Comparison of ENCODE assay signal across 14 mouse cellular contexts in the genomic region with DNA sequence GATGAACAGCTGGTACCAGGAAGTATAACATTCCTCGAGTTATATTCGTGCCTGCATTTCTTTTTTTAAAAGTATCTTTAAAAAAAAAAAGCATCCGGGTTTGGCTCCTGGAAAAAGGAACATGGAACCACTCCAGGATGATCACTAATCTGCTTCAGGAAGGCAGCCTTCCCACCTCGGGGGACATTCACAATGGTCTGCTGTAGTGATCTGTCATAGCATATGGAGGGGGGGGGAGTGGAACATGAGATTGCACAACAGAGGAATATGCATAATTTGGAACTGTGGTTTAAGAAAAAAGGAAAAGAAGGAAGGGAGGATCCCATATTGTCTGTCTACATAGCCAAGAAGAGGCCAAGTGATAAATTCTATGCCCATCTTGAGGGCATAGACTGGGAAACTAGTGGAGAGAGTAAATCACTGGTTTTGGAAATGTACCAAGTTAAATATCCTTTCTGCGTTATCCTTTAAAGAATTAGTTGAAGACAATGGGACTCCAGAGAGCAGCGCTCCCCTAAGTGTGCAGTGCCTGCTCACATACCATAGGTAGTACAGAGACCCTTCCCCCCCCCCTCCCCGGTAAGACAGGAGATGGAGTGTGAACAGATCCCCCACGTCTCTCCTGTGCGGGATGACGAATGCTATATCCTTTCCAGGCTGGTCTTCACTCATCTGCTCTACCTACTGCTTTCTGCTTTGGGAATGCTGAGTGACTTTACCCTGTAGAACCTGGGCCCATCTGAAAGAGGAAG.
DNase-seq lines count a peak whose midpoint lies in the region; ATAC-seq lines count a peak whose summit lies in the region.
"Had no signal": no experiment of that assay in that cellular context is flagged by ENCODE, and none has a peak within 500 bp of the region (broad histone marks: within the 10 kb centered on the region; RNA-seq: fewer than 3 reads in every experiment).

No protein-coding gene starts in this region.

- H3K9me3 ChIP-seq in hindbrain, embryonic 11.5 days (ENCODE audit: control insufficient read depth, low read length) = no peaks in the 10 kb centered on the region
- no peaks in the 10 kb centered on the region for H3K9me3 ChIP-seq in hindbrain, embryonic 16.5 days (ENCODE audit: control insufficient read depth, low read length)
- H3K9me3 ChIP-seq: limb, embryonic 15.5 days; neural tube, embryonic 12.5 days had no signal

- no peak overlapping the region for H3K27ac ChIP-seq in hindbrain, embryonic 11.5 days (ENCODE audit: low read depth, low read length)
- H3K27ac ChIP-seq in hindbrain, embryonic 16.5 days (ENCODE audit: low read depth, low read length) = no peak overlapping the region
- H3K27ac ChIP-seq: layer of hippocampus, adult 2 months; limb, embryonic 15.5 days; neural tube, embryonic 12.5 days had no signal

- WGBS in hindbrain, embryonic 11.5 days = 78% methylated on average over 10 of the region's 10 CpGs
- 52% methylated on average over 10 of the region's 10 CpGs for WGBS in hindbrain, embryonic 16.5 days

- no peak for ATAC-seq in cerebellum, adult (ENCODE audit: insufficient number of reproducible peaks, low FRiP score, low TSS enrichment)
- no peak for ATAC-seq in hindbrain, embryonic 11.5 days (ENCODE audit: low FRiP score)
- ATAC-seq in hindbrain, embryonic 16.5 days = no peak; the same call in 1 of the 2 replicates
- no peak for ATAC-seq in erythroid progenitor cell, adult 5-6 weeks (replicated peaks; ENCODE audit: low FRiP score, poor library complexity, severe bottlenecking)

- H3K4me1 ChIP-seq in hindbrain, embryonic 11.5 days (replicated peaks; ENCODE audit: control insufficient read depth, insufficient read depth, low read length) = peaks cover 14% of the 10 kb centered on the region; the same call in 1 of the 2 replicates
- H3K4me1 ChIP-seq in hindbrain, embryonic 16.5 days (ENCODE audit: control insufficient read depth, insufficient read depth, low read depth, low read length) = peaks cover 31% of the 10 kb centered on the region

- peak; percentile 43 to 45 for DNase-seq in cerebellum, postnatal 10 days
- peak; percentile 13 for DNase-seq in hindbrain, embryonic 11.5 days (ENCODE audit: low spot score)
- peak; percentile 39 to 73 for DNase-seq in right cerebral cortex, postnatal 10 days (ENCODE audit: low spot score in 2 of 2)
- DNase-seq in right cerebral cortex, postnatal 4 days = no peak
- no peak for DNase-seq in thymus, postnatal 36 days
- DNase-seq: adrenal gland, adult 8-10 months; cerebellum, adult 2 months; lung, postnatal 36 days had no signal

- no peaks in the 10 kb centered on the region for H3K27me3 ChIP-seq in hindbrain, embryonic 11.5 days (ENCODE audit: control insufficient read depth, insufficient read depth, low read length)
- no peaks in the 10 kb centered on the region for H3K27me3 ChIP-seq in hindbrain, embryonic 16.5 days (replicated peaks; ENCODE audit: control insufficient read depth, insufficient read depth, low read length)
- H3K27me3 ChIP-seq: limb, embryonic 15.5 days; neural tube, embryonic 12.5 days had no signal

- no peak overlapping the region for H3K9ac ChIP-seq in hindbrain, embryonic 11.5 days (ENCODE audit: low read depth, low read length)
- no peak overlapping the region for H3K9ac ChIP-seq in hindbrain, embryonic 16.5 days (ENCODE audit: low read depth, low read length)
- H3K9ac ChIP-seq: limb, embryonic 15.5 days; neural tube, embryonic 12.5 days had no signal

- H3K4me3 ChIP-seq in hindbrain, embryonic 11.5 days (ENCODE audit: low read depth, low read length) = no peak overlapping the region
- no peak overlapping the region for H3K4me3 ChIP-seq in hindbrain, embryonic 16.5 days (ENCODE audit: low read length)
- H3K4me3 ChIP-seq: layer of hippocampus, adult 2 months; limb, embryonic 15.5 days; neural tube, embryonic 12.5 days had no signal

- H3K4me2 ChIP-seq in hindbrain, embryonic 11.5 days (replicated peaks; ENCODE audit: low read depth, low read length) = no peak overlapping the region
- no peak overlapping the region; the same call in 1 of the 2 replicates for H3K4me2 ChIP-seq in hindbrain, embryonic 16.5 days (ENCODE audit: low read length)
- H3K4me2 ChIP-seq: limb, embryonic 15.5 days had no signal

- no peaks in the 10 kb centered on the region for H3K36me3 ChIP-seq in hindbrain, embryonic 11.5 days (ENCODE audit: control insufficient read depth, insufficient read depth, low read length)
- no peaks in the 10 kb centered on the region for H3K36me3 ChIP-seq in hindbrain, embryonic 16.5 days (ENCODE audit: control insufficient read depth, insufficient read depth, low read length)
- H3K36me3 ChIP-seq: limb, embryonic 15.5 days; neural tube, embryonic 12.5 days had no signal

Comparison
In these comparisons a context has a peak if more than half of its experiments do, and no peak if none do; other contexts are left out.
1. DNase-seq: peak in cerebellum, postnatal 10 days (2 of 2), hindbrain, embryonic 11.5 days (single experiment) and right cerebral cortex, postnatal 10 days (2 of 2); none in right cerebral cortex, postnatal 4 days (single experiment) and thymus, postnatal 36 days (0 of 2).